Mouse (Mus musculus) urinary bladder, adult 18-20 months (tissue): Measurements from ENCODE around the gene Zfp324.

Experiments used
- DNase-seq, 2 experiments: peaks; one replicate each; pipeline ENCODE4 v3.0.0; 2022; ENCODE audit warnings: low spot score in 2 of 2, mixed read lengths in 2 of 2

The Zfp324 gene

DNA sequence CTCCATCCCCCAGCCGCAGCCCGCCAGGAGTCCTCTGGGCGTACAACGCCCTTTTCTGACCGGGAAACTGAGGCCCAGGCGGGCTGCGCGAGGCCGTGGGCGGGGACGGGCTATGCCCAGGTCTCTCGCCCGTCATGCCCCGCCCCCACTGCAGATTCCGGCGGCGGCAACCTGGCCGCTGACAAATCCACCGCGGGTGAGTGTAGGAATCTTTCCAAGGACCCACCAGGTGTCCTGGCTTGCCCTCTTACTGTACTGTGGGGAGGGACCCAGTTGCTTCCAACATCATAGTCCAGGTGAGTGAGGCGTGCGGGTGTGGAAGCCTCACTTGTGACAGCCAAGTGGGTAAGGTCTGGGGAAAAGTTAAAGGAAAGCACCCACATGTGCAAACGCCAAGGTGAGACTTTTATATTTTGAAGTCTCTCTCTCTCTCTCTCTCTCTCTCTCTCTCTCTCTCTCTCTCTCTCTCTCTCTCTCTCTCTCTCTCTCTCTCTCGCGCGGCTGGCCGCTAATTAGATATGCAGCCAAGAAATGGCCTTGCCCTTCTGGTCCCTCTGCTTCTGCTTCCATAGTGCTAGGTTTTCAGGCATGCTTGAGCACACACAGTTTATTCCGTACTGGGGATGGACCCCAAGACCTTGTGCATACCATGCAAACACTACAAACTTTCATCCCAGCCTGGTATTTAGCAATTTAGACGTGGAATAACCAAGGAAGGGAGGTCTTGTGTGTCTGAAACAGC, 637 bp downstream of the Zfp324 start:
- DNase-seq: peak; percentile 50 to 72

DNA sequence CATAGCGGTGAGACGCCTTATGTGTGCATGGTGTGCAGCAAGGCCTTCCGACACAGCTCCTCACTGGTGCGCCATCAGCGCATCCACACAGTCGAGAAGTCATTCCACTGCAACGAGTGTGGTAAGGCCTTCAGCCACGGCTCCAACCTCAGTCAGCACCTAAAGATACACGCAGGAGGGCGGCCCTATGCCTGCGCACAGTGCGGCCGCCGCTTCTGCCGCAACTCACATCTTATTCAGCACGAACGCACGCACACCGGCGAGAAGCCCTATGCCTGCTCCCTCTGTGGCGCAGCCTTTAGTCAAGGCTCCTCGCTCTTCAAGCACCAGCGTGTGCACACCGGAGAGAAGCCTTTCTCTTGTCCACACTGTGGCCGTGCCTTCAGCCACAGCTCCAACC, 5.3 kb downstream of the Zfp324 start:
- no peak for DNase-seq

- DNase-seq: peak; percentile 93 to 98
Observed at GRCm38 (mm10) chr7:12977682-12978389, 12.2 kb downstream of the Zfp324 start, which contains the start of gene Zfp446. TSS of gene Zfp446 (plus strand) at chr7:12977848.

- no peak for DNase-seq
Observed at GRCm38 (mm10) chr7:12978931-12979722, 13.5 kb downstream of the Zfp324 start.

- DNase-seq: no peak
Observed at GRCm38 (mm10) chr7:12979776-12980175, 14.1 kb downstream of the Zfp324 start.

- no peak for DNase-seq
Observed at GRCm38 (mm10) chr7:12980291-12980690, 14.7 kb downstream of the Zfp324 start.

DNA sequence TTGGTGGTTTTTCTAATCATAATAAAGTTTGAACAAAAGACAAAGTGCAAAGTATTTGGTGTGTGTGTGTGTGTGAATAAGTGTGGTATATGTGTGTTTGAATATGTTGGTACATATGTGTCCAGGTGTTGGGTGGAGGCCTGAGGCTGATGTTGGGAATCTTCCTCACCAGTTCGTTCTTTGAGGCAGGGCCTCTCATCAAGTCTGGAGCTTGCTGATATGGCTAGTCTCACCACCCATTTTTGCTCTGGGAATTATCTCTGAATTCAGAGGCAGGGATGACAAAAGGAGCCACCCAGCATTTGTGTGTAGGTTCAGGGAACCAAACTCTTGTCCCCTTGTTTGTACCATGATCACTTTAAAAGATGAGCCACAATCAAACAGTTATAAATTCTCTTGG, 20.1 kb downstream of the Zfp324 start:
- DNase-seq: no peak

- no peak for DNase-seq
Observed at GRCm38 (mm10) chr7:12986906-12987305, 21.3 kb downstream of the Zfp324 start.

GRCm38 (mm10) chr7:12987409-12988189, 22.0 kb downstream of the Zfp324 start:
- no peak for DNase-seq

GRCm38 (mm10) chr7:12992222-12992621, 26.6 kb downstream of the Zfp324 start:
- DNase-seq: no peak

DNA sequence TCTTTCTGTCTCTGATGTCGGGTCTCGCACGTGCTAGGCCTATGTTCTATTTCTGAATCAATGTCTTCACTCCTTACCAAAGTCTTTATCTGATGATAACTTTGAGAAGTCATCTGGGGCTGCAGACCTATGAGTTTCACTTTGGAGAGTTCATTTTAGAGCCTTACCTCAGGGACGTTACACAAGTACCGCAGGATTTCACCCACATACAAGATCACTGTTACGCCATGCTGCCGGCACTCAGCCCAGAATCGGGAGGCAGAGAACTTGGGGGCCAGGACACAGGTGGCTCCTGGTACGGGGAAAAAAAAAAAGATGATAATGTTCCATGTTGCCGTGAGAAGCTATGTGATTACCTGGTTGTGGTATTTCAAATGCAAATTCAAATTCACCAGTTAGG, 27.5 kb downstream of the Zfp324 start:
- no peak for DNase-seq

DNA sequence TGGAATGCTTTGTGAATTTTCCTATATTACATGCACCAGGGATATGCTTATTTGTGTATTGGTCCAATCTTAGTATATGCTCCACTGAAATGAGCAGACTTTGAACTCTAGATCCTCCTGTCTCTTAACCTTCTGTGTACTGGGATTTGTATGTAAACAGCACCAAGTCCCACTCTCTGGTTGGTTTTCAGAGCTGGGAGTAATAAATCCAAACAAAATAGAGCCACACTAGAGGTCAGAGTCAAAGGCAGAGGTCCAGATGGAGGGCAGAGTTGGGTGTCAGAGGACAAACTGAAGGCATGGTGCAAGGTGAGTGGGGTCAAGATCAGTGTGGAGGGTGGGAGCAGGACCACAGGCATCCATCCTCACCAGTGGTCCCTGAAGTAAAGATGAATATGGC, 30.2 kb downstream of the Zfp324 start:
- DNase-seq: no peak

DNA sequence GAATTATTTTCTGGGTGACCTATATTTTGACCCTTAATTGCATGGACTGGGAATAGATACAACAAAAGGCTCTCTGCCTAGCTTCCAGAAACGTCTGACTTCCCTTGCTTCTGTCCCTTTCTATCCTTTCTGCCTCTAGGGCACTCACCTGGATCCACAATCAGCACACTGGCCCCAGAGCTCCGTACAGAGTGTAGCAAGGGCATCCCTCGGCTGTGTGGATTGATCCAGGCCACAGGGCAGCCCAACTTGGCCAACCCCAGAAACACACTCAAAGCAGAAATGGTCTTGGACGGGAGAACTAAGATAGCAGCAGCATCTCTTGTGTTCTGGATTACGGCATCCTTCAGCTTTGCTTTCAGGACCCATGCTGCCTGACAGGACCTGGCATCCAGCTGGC, 31.6 kb downstream of the Zfp324 start:
- DNase-seq: no peak

GRCm38 (mm10) chr7:12998053-12998452, 32.4 kb downstream of the Zfp324 start, which contains the start of gene Slc27a5:
TSS of gene Slc27a5 (minus strand) at chr7:12998192.
- no peak for DNase-seq

DNA sequence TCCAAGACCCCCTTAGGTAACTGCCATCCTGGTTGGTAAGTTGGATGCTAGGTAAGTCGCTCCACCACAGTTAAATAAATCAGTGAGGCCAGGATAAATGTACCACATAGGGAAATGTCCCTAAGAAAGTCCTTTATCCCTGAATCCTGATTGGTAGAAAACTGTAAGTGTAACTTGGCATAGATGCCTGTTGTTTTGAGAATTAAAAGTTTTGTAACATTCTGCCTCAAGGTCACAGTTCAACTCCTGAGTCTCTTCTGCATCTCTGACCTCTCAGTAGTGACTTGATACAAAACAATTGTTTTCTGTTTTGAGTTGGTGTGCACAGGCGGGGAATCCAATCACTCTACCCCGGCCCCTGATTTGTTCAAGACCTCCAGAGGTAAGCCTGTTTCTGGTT, 33.2 kb downstream of the Zfp324 start, which contains the start of gene Trim28:
TSS of gene Trim28 (plus strand) at position 264 of the 400 bp plus-strand sequence.
- DNase-seq: no peak

DNA sequence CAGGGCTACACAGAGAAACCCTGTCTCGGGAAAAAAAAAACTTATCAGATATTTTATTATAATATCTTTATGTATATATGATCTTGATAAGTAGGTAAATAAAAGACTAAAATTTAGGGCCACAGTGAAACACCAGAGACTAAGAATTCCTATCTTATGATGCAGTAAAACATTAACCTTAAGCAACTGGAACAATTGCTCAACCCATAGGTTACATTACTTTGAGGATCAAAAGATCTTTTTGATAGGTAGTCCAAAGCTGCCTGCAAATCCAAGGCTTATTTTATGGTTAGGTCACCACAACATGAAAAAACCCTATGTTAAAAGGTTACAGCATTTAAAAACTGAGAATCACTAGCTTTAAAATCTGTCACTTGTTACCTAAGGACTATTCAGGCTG, 35.9 kb downstream of the Zfp324 start:
- DNase-seq: no peak

GRCm38 (mm10) chr7:13003380-13003779, 37.7 kb downstream of the Zfp324 start:
- DNase-seq: no peak

GRCm38 (mm10) chr7:13006011-13006410, 40.4 kb downstream of the Zfp324 start:
- no peak for DNase-seq

DNA sequence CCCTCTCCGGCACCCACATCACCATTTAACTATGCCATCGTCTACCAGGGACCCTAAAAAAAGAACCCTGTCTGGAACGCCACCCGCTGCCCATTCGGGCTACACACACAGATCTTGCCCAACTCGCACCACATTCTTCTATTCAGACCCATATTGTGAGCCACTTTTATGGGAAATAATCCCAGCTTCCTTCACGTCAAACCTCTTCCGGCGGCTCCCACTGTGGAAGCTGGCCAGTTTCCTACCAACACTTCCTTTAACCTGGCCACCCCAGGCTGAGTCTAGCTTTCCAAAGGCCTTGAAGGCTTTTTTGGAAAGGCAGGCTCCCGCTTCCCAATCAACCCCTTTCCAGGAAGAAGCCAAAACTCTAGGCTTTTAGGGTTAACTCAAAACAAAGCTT, 40.9 kb downstream of the Zfp324 start:
- DNase-seq: no peak

GRCm38 (mm10) chr7:13007341-13008092, 41.9 kb downstream of the Zfp324 start:
- no peak for DNase-seq
